Mouse (Mus musculus): ENCODE measurements at regions not wholly inside any gene's neighbourhood (a gene's known extent, or its start where the extent isn't known, plus 50 kb on each side); places are given as distances from the start of the nearest gene placed in this dataset.

GRCm38 (mm10) chr16:76200801-76201728 is 172.6 kb downstream of the Nrip1 start:
- no peak for TF ChIP-seq CTCF (IDR thresholded peaks at IDR 0.05; ENCODE audit: control insufficient read depth, insufficient read depth, low read length)
- TF ChIP-seq POLR2A (IDR thresholded peaks at IDR 0.05; ENCODE audit: borderline replicate concordance, control insufficient read depth, low read depth, low read length): no peak

Data from bone marrow, adult 2 months (tissue).